Mouse (Mus musculus) embryonic fibroblast, embryonic 13.5 days (primary cell): ENCODE measurements around the gene Acap3.

Experiments used
- CTCF ChIP-seq: IDR thresholded peaks from 2 replicates; pipeline ENCODE4 v1.5.1; 2011; ENCODE audit warnings: mild to moderate bottlenecking, control low read depth, low read length, moderate library complexity, borderline replicate concordance; ENCODE audit not compliant: insufficient read depth
- POLR2A ChIP-seq: IDR thresholded peaks from 2 replicates; pipeline ENCODE4 v1.6.1; 2011; ENCODE audit warnings: low read depth, mild to moderate bottlenecking, control low read depth, low read length, moderate library complexity

DNA sequence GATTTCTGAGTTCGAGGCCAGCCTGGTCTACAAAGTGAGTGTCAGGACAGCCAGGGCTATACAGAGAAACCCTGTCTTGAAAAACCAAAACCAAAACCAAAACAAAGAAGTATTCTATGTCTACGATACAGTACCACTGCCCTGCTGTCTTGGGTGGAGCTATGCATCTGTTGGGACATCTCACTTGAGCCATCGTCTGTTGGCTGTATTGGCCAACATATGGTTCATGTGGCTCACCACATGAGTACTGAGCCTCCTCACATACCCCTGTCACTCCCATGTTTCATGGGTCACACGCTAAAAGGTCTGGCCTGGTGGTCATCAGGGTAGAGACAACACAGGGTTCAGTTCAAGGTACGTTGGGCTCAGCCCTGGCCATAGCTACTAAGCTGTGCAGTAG, 5.3 kb upstream of the Acap3 start:
- TF ChIP-seq POLR2A: no peak
- no peak for TF ChIP-seq CTCF
